Mouse (Mus musculus) CH12.LX (cell line): Measurements from ENCODE around the gene Kpna4. TPM values are rescaled to one million over a fixed set of nuclear protein-coding genes. Genes with fewer than 3 reads are reported as not detected.

Experiments
- DNase-seq: peaks from one replicate; pipeline ENCODE4 v3.0.0-alpha.2; 2013; ENCODE audit errors: extremely low read depth
- H3K27ac ChIP-seq: 2 replicates; pipeline ENCODE4 v1.5.1; 2012; ENCODE audit warnings: low read depth, mild to moderate bottlenecking, control low read depth, moderate library complexity; ENCODE audit not compliant: insufficient read depth
- H3K27me3 ChIP-seq: replicated peaks from 2 replicates; pipeline ENCODE3; 2012; ENCODE audit warnings: inconsistent platforms
- H3K36me3 ChIP-seq, 2 experiments: replicated peaks in 1 of 2; 2 replicates each; pipeline versions ENCODE3 to v1.6.1; 2012; ENCODE audit warnings: inconsistent platforms in 1 of 2, low read length in 1 of 2, mild to moderate bottlenecking in 1 of 2, mixed read lengths in 1 of 2, moderate library complexity in 1 of 2; ENCODE audit not compliant: control insufficient read depth in 1 of 2, insufficient read depth in 1 of 2
- H3K4me1 ChIP-seq, 2 experiments: 2 replicates each; pipeline ENCODE4 v1.6.1; 2012; ENCODE audit warnings: inconsistent platforms in 1 of 2, moderate library complexity in 1 of 2; ENCODE audit not compliant: insufficient read depth in 2 of 2, control insufficient read depth in 1 of 2
- H3K4me2 ChIP-seq: 2 replicates; pipeline ENCODE4 v1.6.1; 2012; ENCODE audit warnings: low read depth, mild to moderate bottlenecking, control low read depth; ENCODE audit not compliant: poor library complexity, insufficient read depth, severe bottlenecking
- H3K4me3 ChIP-seq, 3 experiments: fragments of 150-350 bp in 1 of 3; sonication (generic) in 1 of 3; replicated peaks in 1 of 3; 2 replicates each; pipeline versions ENCODE3 to v1.5.1; 2011 to 2012; ENCODE audit warnings: low read depth in 2 of 3, low read length in 2 of 3, mild to moderate bottlenecking in 2 of 3, moderate library complexity in 2 of 3, control low read depth in 1 of 3, improper control_type of control experiment in 1 of 3, inconsistent platforms in 1 of 3, mixed read lengths in 1 of 3; ENCODE audit not compliant: poor library complexity in 1 of 3
- H3K79me2 ChIP-seq: replicated peaks from 2 replicates; pipeline ENCODE4 v1.6.1; 2012; ENCODE audit warnings: mild to moderate bottlenecking, moderate library complexity; ENCODE audit not compliant: control insufficient read depth, poor library complexity, insufficient read depth, severe bottlenecking; ENCODE audit errors: extremely low read depth
- H3K9ac ChIP-seq: 2 replicates; pipeline ENCODE4 v1.6.1; 2012; ENCODE audit warnings: low read depth, mild to moderate bottlenecking, control low read depth, moderate library complexity; ENCODE audit not compliant: insufficient read depth
- H3K9me3 ChIP-seq: replicated peaks from 2 replicates; pipeline ENCODE3; 2012; ENCODE audit warnings: low read length, inconsistent platforms, mixed read lengths
- BHLHE40 ChIP-seq: IDR thresholded peaks from 2 replicates; pipeline ENCODE4 v1.6.1; 2011; ENCODE audit warnings: mild to moderate bottlenecking, low read depth, low read length, improper control_type of control experiment
- CHD1 ChIP-seq: IDR thresholded peaks from 2 replicates; pipeline ENCODE4 v1.6.1; 2012; ENCODE audit warnings: low read depth, low read length, improper control_type of control experiment, inconsistent platforms
- CHD2 ChIP-seq: IDR thresholded peaks from 2 replicates; pipeline ENCODE4 v1.6.1; 2011; ENCODE audit warnings: low read length, improper control_type of control experiment
- CTCF ChIP-seq, 2 experiments: IDR thresholded peaks in 1 of 2; conservative IDR thresholded peaks in 1 of 2; 2 replicates each; pipeline ENCODE4 v1.5.1; 2011 to 2012; ENCODE audit warnings: low read depth in 2 of 2, low read length in 2 of 2, improper control_type of control experiment in 1 of 2, inconsistent platforms in 1 of 2, mild to moderate bottlenecking in 1 of 2, moderate library complexity in 1 of 2
- ELF1 ChIP-seq: IDR thresholded peaks from 2 replicates; pipeline ENCODE4 v1.6.1; 2014; ENCODE audit warnings: low read depth, mild to moderate bottlenecking, inconsistent platforms, low read length, improper control_type of control experiment
- GABPA ChIP-seq: IDR thresholded peaks from 2 replicates; pipeline ENCODE4 v1.6.1; 2012; ENCODE audit warnings: low read depth, low read length, improper control_type of control experiment, inconsistent platforms; ENCODE audit not compliant: insufficient replicate concordance
- HCFC1 ChIP-seq: IDR thresholded peaks from 2 replicates; pipeline ENCODE4 v1.6.1; 2012; ENCODE audit warnings: low read depth, mild to moderate bottlenecking, inconsistent platforms, low read length, improper control_type of control experiment
- JUN ChIP-seq: IDR thresholded peaks from 2 replicates; pipeline ENCODE4 v1.6.1; 2011; ENCODE audit warnings: low read depth, mild to moderate bottlenecking, low read length, improper control_type of control experiment, moderate library complexity; ENCODE audit not compliant: insufficient read depth
- KAT2A ChIP-seq: IDR thresholded peaks from 2 replicates; pipeline ENCODE4 v1.6.1; 2012; ENCODE audit warnings: low read length, improper control_type of control experiment, inconsistent platforms; ENCODE audit not compliant: insufficient replicate concordance
- MAFK ChIP-seq: IDR thresholded peaks from 2 replicates; pipeline ENCODE4 v1.6.1; 2011; ENCODE audit warnings: low read length, improper control_type of control experiment; ENCODE audit not compliant: insufficient replicate concordance
- MAX ChIP-seq: IDR thresholded peaks from 2 replicates; pipeline ENCODE4 v1.6.1; 2011; ENCODE audit warnings: low read length, improper control_type of control experiment
- MEF2A ChIP-seq: IDR thresholded peaks from 2 replicates; pipeline ENCODE4 v1.6.1; 2014; ENCODE audit warnings: low read depth, mild to moderate bottlenecking, inconsistent platforms, low read length, improper control_type of control experiment, borderline replicate concordance
- MYC ChIP-seq: IDR thresholded peaks from 2 replicates; pipeline ENCODE4 v1.6.1; 2011; ENCODE audit warnings: low read depth, mild to moderate bottlenecking, improper control_type of control experiment, low read length
- NELFE ChIP-seq: IDR thresholded peaks from 2 replicates; pipeline ENCODE4 v1.6.1; 2011; ENCODE audit warnings: low read depth, low read length, improper control_type of control experiment
- NRF1 ChIP-seq: IDR thresholded peaks from 2 replicates; pipeline ENCODE4 v1.6.1; 2014; ENCODE audit warnings: low read depth, mild to moderate bottlenecking, inconsistent platforms, low read length, improper control_type of control experiment, moderate library complexity
- PAX5 ChIP-seq: IDR thresholded peaks from 2 replicates; pipeline ENCODE4 v1.6.1; 2012; ENCODE audit warnings: low read length, inconsistent platforms, mixed read lengths
- POLR2A ChIP-seq: IDR thresholded peaks from 2 replicates; pipeline ENCODE4 v1.6.1; 2011; ENCODE audit warnings: low read depth, mild to moderate bottlenecking, improper control_type of control experiment, low read length
- RCOR1 ChIP-seq: conservative IDR thresholded peaks from 2 replicates; pipeline ENCODE4 v1.6.1; 2012; ENCODE audit warnings: low read depth, mild to moderate bottlenecking, inconsistent platforms, low read length, improper control_type of control experiment
- SIN3A ChIP-seq: IDR thresholded peaks from 2 replicates; pipeline ENCODE4 v1.6.1; 2012; ENCODE audit warnings: low read length, improper control_type of control experiment, inconsistent platforms
- TBP ChIP-seq: conservative IDR thresholded peaks from 2 replicates; pipeline ENCODE4 v1.6.1; 2011; ENCODE audit warnings: low read depth, low read length, improper control_type of control experiment
- TCF12 ChIP-seq: IDR thresholded peaks from 2 replicates; pipeline ENCODE4 v1.6.1; 2014; ENCODE audit warnings: low read depth, mild to moderate bottlenecking, inconsistent platforms, low read length, improper control_type of control experiment
- UBTF ChIP-seq: IDR thresholded peaks from 2 replicates; pipeline ENCODE4 v1.6.1; 2012; ENCODE audit warnings: low read depth, mild to moderate bottlenecking, inconsistent platforms, low read length, improper control_type of control experiment, moderate library complexity
- USF1 ChIP-seq: IDR thresholded peaks from 2 replicates; pipeline ENCODE4 v1.6.1; 2014; ENCODE audit warnings: low read depth, mild to moderate bottlenecking, inconsistent platforms, low read length, improper control_type of control experiment
- ZMIZ1 ChIP-seq: IDR thresholded peaks from 2 replicates; pipeline ENCODE4 v1.6.1; 2012; ENCODE audit warnings: low read depth, mild to moderate bottlenecking, inconsistent platforms, low read length, improper control_type of control experiment
- dilution Hi-C: fragments of 300-500 bp; cut with MboI; formaldehyde crosslinking; loops from 2 replicates; pipeline ENCODE4 v1.14.3; 2020; ENCODE audit warnings: low sequenced_read_pairs; ENCODE audit not compliant: extremely low pct_unique_long_range_greater_than_20kb, extremely low pct_ligation_motif_present
- in situ Hi-C: fragments of 300-500 bp; cut with MboI; formaldehyde crosslinking; loops from 3 replicates; pipeline ENCODE4 v1.14.3; 2019; ENCODE audit warnings: low sequenced_read_pairs, low pct_ligation_motif_present, low pct_unique_long_range_greater_than_20kb, mixed read lengths
- polyA plus RNA-seq: library from polyadenylated mRNA; unstranded; fragments of >175 nt; gene quantifications from 2 replicates; pipeline ENCODE4 v1.2.1, GENCODE M21; 2012; ENCODE audit warnings: low read depth; ENCODE audit not compliant: insufficient read length
- total RNA-seq, 2 experiments: library from RNA; depleted of rRNA; stranded (reverse); fragments of 300-350 nt in 1 of 2; fragments of >200 nt in 1 of 2; gene quantifications; 2 replicates each; pipeline ENCODE4 v1.2.3; 2012 to 2014

Gene Kpna4
- total and polyA plus RNA-seq, 3 experiments = 16.9 to 54.0 (median 25.7) TPM

GRCm38 (mm10) chr3:69045750-69046149 lies 81.2 kb downstream of the Kpna4 start:
- Histone ChIP-seq H3K27ac (no peak overlapping the region), H3K4me1 (peaks cover 0 to 4% of the 10 kb centered on the region in 2 experiments; a peak in 2 of 4 replicates), H3K36me3 (no peaks in the 10 kb centered on the region), H3K9ac (no peak overlapping the region), H3K79me2 (peaks cover 13% of the 10 kb centered on the region), H3K4me3 (no peak overlapping the region), H3K27me3 (no peaks in the 10 kb centered on the region), H3K9me3 (no peaks in the 10 kb centered on the region), H3K4me2 (no peak overlapping the region)
- TF ChIP-seq TBP (no peak), GABPA (no peak), MAX (no peak), CHD2 (no peak)
- dilution Hi-C loops (no loop called here), in situ Hi-C loops (no loop called here)
- no peak for DNase-seq

DNA sequence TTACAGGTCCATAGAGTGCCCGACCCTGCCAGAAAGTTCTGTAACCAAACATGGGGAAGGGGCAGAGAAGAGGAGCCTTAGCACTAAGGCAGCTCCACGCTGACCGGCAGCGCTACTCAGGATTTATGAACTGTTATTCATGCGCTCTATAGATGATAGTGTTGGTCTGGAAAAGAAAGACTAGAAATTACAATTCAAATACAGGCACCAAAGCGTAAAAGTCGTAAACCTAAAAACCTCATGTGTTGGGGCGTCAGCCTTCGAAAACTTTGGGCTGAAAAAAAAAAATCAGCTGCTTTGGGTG lies 81.6 kb downstream of the Kpna4 start:
- in situ Hi-C loops = no loop called here
- DNase-seq = no peak
- Histone ChIP-seq H3K9me3 (no peaks in the 10 kb centered on the region), H3K4me2 (no peak overlapping the region), H3K79me2 (peaks cover 15% of the 10 kb centered on the region), H3K4me3 (peak overlapping the region; percentile 34 to 84 (median 66)), H3K9ac (no peak overlapping the region), H3K4me1 (peaks cover 0 to 7% of the 10 kb centered on the region in 2 experiments; a peak in 2 of 4 replicates), H3K27ac (no peak overlapping the region), H3K36me3 (peaks cover 0 to under 1% of the 10 kb centered on the region in 2 experiments), H3K27me3 (no peaks in the 10 kb centered on the region)
- dilution Hi-C loops = no loop called here
- TF ChIP-seq MAFK = no peak
- TF ChIP-seq RCOR1 = no peak
- TF ChIP-seq CTCF (conservative IDR thresholded peaks at IDR 0.05 in 1 of 2, IDR thresholded peaks at IDR 0.05 in 1 of 2; ENCODE audit: low read depth in 2 of 2, low read length in 2 of 2) = no peak

GRCm38 (mm10) chr3:69044645-69045399 lies 82.1 kb downstream of the Kpna4 start, which contains the start of gene Trim59:
TSS of gene Trim59 (minus strand) at chr3:69044755.
- Histone ChIP-seq H3K4me2 (peak within 1 kb of the TSS; percentile 63; the same call in 1 of the 2 replicates), H3K4me3 (peak within 1 kb of the TSS; percentile 66 to 93 (median 84)), H3K9ac (peak within 1 kb of the TSS; percentile 31), H3K36me3 (peaks cover 3 to 5% of the 10 kb centered on the region in 2 experiments), H3K4me1 (peaks cover 0 to 10% of the 10 kb centered on the region in 2 experiments; a peak in 2 of 4 replicates), H3K27me3 (no peaks in the 10 kb centered on the region), H3K9me3 (peaks cover 3% of the 10 kb centered on the region), H3K79me2 (peaks cover 19% of the 10 kb centered on the region), H3K27ac (no peak within 1 kb of the TSS)
- dilution Hi-C loops = no loop called here
- DNase-seq = peak; percentile 85
- in situ Hi-C loops = no loop called here
- TF ChIP-seq MYC = no peak
- TF ChIP-seq CHD2 = peak; percentile 80
- peak; percentile 63 for TF ChIP-seq NELFE
- no peak for TF ChIP-seq RCOR1
- TF ChIP-seq USF1 = no peak
- no peak for TF ChIP-seq CTCF (conservative IDR thresholded peaks at IDR 0.05 in 1 of 2, IDR thresholded peaks at IDR 0.05 in 1 of 2; ENCODE audit: low read depth in 2 of 2, low read length in 2 of 2)
- peak; percentile 35; the same call in 1 of the 2 replicates for TF ChIP-seq TCF12
- peak; percentile 49; the same call in 1 of the 2 replicates for TF ChIP-seq ZMIZ1
- TF ChIP-seq GABPA = no peak
- TF ChIP-seq POLR2A = peak; percentile 52
- TF ChIP-seq SIN3A = no peak
- TF ChIP-seq HCFC1 = 0 out of 2 replicates have a peak, but pooled peaks have one; percentile 15
- TF ChIP-seq ELF1 = no peak
- TF ChIP-seq UBTF = peak; percentile 18; the same call in 1 of the 2 replicates
- TF ChIP-seq PAX5 = no peak
- TF ChIP-seq JUN = no peak
- TF ChIP-seq NRF1 = peak; percentile 87
- TF ChIP-seq CHD1 = no peak
- TF ChIP-seq BHLHE40 = peak; percentile 61
- TF ChIP-seq MEF2A = no peak
- 0 out of 2 replicates have a peak, but pooled peaks have one; percentile 26 for TF ChIP-seq KAT2A
- TF ChIP-seq MAFK = no peak
